Mouse (Mus musculus) spleen, adult 2 months (tissue): ENCODE data around the gene Mfsd12.

ENCODE experiments used
- CTCF ChIP-seq: fragments of 200-500 bp; IDR thresholded peaks from 2 replicates; pipeline ENCODE4 v1.5.1; 2011; ENCODE audit warnings: mild to moderate bottlenecking, inconsistent platforms; ENCODE audit not compliant: insufficient read depth, insufficient read length, insufficient replicate concordance; ENCODE audit errors: extremely low read depth
- POLR2A ChIP-seq: fragments of 200-500 bp; IDR thresholded peaks from 2 replicates; pipeline ENCODE4 v1.6.1; 2011; ENCODE audit warnings: low read depth, low read length, inconsistent platforms

- no peak for TF ChIP-seq POLR2A
- TF ChIP-seq CTCF = no peak
Measured at GRCm38 (mm10) chr10:81323791-81324530, 33.3 kb upstream of the Mfsd12 start.
